Mouse (Mus musculus) E14TG2a.4 (cell line): Measurements from ENCODE around the gene Arhgap23.

ENCODE experiments used
- H3K27me3 ChIP-seq: 2 replicates; pipeline ENCODE4 v1.6.1; 2014; ENCODE audit warnings: low read length, control low read depth; ENCODE audit not compliant: insufficient read depth
- H3K36me3 ChIP-seq: 2 replicates; pipeline ENCODE4 v1.6.1; 2014; ENCODE audit warnings: low read length, control low read depth; ENCODE audit not compliant: insufficient read depth
- H3K4me1 ChIP-seq: replicated peaks from 2 replicates; pipeline ENCODE4 v1.6.1; 2014; ENCODE audit warnings: low read depth, low read length, control low read depth
- H3K4me3 ChIP-seq: replicated peaks from 2 replicates; pipeline ENCODE4 v1.5.1; 2014; ENCODE audit warnings: mild to moderate bottlenecking, low read length
- H3K9me3 ChIP-seq: 2 replicates; pipeline ENCODE4 v1.6.1; 2014; ENCODE audit warnings: low read length, control low read depth
- CTCF ChIP-seq: conservative IDR thresholded peaks from 2 replicates; pipeline ENCODE4 v1.5.1; 2014; ENCODE audit warnings: low read length
- NANOG ChIP-seq: IDR thresholded peaks from 2 replicates; pipeline ENCODE4 v1.6.1; 2014; ENCODE audit warnings: borderline replicate concordance, low read length, mixed read lengths
- POU5F1 ChIP-seq: IDR thresholded peaks from 2 replicates; pipeline ENCODE4 v1.6.1; 2014; ENCODE audit warnings: low read length, borderline replicate concordance

Arhgap23 gene

GRCm38 (mm10) chr11:97491640-97492039, 76.3 kb downstream of the Arhgap23 start:
- Histone ChIP-seq H3K4me3 (no peak overlapping the region), H3K27me3 (no peaks in the 10 kb centered on the region), H3K9me3 (no peaks in the 10 kb centered on the region), H3K4me1 (peaks cover 57% of the 10 kb centered on the region), H3K36me3 (peaks cover 77% of the 10 kb centered on the region)
- TF ChIP-seq CTCF (no peak), NANOG (no peak), POU5F1 (no peak)

DNA sequence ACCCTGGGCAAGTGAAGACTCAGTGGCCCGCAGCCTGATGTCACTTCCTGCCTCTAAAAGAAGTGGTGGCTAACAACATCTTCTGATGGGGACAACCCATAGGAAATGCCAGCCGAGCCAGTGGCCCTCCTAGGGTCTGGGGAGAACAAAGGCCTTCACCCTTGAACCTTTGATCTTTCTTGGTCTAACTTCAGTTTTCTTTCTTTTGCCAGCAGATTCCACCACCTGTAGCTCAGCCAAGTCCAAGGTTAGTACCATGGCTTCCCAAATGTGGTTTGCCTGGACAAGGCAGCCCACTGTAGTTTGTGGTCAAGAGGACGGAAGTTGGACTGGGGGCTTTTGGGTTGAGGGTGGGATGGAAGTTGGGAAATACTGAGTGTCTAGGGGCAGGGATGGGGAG, 77.5 kb downstream of the Arhgap23 start:
- H3K27me3 ChIP-seq: peaks cover 5% of the 10 kb centered on the region; the same call in 1 of the 2 replicates
- H3K9me3 ChIP-seq: no peaks in the 10 kb centered on the region
- H3K36me3 ChIP-seq: peaks cover 77% of the 10 kb centered on the region
- TF ChIP-seq POU5F1: no peak
- no peak for TF ChIP-seq CTCF
- no peak for TF ChIP-seq NANOG
- H3K4me1 ChIP-seq: peaks cover 54% of the 10 kb centered on the region
- H3K4me3 ChIP-seq: no peak overlapping the region

DNA sequence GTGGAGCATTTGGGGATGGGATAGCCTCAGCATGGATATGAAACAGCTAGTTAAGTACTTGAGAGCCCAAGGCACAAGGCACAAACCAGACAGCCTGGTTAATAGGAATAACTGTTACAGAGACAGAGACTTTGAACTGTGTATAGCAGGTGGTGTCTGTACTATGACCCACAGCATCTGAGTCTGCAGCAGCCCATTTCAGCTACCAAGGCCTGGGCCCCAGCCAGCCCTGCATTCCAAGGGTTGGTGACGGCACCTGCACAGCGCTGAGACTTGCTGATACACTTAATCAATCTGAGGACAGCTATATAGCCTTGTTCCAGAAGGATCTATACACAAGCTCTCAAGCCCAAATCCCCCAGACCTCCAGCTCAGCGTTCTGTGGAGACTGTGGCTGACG, 82.2 kb downstream of the Arhgap23 start:
- TF ChIP-seq NANOG (no peak), CTCF (no peak), POU5F1 (no peak)
- Histone ChIP-seq H3K9me3 (no peaks in the 10 kb centered on the region), H3K4me1 (peaks cover 44% of the 10 kb centered on the region), H3K4me3 (no peak overlapping the region), H3K36me3 (peaks cover 58% of the 10 kb centered on the region), H3K27me3 (peaks cover 43% of the 10 kb centered on the region)

- TF ChIP-seq POU5F1 (no peak), CTCF (no peak), NANOG (no peak)
- Histone ChIP-seq H3K27me3 (peaks cover 45% of the 10 kb centered on the region), H3K36me3 (peaks cover 35% of the 10 kb centered on the region), H3K4me3 (peak within 1 kb of the TSS; percentile 77), H3K4me1 (peaks cover 42% of the 10 kb centered on the region), H3K9me3 (no peaks in the 10 kb centered on the region)
These were observed 84.8 kb downstream of the Arhgap23 start, which contains the start of gene 4933428G20Rik for GRCm38 (mm10) chr11:97499865-97500719. Gene 4933428G20Rik (minus strand): TSS chr11:97500340.

DNA sequence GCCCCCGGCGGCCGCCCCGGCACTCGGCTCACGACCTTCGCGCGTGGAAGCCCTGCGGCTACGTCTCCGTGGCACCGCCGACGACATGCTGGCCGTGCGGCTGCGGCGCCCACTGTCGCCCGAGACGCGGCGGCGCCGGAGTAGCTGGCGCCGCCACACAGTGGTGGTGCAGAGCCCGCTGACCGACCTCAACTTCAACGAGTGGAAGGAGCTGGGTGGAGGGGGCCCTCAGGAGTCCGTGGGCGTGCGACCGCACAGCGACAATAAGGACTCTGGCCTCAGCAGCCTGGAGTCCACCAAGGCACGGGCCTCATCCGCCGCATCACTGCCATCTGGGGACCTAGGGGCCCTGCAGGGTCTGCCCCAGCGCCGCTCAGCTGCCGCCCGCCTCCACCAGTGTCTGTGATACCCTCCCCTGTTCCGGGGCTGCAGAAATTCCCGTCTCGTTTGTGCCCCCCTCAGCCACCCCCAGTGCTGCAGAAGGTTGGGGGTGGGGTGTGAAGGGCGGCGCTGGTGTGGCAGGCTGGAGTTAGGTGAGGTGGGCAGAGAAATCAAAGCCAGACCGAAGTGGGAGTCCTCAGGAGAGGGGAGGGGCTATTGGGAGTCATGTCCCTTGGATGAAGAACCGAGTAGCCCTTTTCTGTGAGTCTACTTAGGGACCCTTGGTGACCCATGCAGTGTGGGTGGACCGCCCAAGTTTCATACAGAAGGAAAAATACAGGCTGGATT, 85.6 kb downstream of the Arhgap23 start:
- peaks cover 30% of the 10 kb centered on the region for H3K36me3 ChIP-seq
- H3K4me3 ChIP-seq: peak overlapping the region; percentile 77
- peaks cover 42% of the 10 kb centered on the region for H3K4me1 ChIP-seq
- TF ChIP-seq POU5F1: no peak
- TF ChIP-seq NANOG: no peak
- TF ChIP-seq CTCF: no peak
- peaks cover 50% of the 10 kb centered on the region for H3K27me3 ChIP-seq
- no peaks in the 10 kb centered on the region for H3K9me3 ChIP-seq

DNA sequence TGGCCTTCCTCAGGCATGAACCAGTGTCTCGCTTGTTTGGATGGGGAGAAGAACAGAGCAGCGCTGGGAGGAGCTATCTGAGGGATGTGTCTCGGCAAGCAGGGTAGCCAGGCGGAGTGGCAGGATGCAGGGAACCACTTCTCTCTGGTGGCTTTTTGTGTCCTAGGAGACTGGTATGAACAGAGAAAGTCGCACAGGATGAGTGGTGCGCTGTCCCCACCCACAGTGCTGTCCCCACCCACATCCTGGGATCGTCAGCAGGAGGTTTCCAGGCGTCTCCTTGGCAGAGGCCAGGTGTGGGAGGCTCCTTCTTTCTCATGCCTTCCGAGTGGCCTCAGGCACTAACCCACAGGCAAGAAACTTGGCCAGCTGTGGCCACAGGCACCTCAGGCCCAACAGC, 87.0 kb downstream of the Arhgap23 start:
- peak overlapping the region; percentile 24; the same call in 1 of the 2 replicates for H3K4me3 ChIP-seq
- H3K36me3 ChIP-seq: peaks cover 18% of the 10 kb centered on the region
- H3K9me3 ChIP-seq: no peaks in the 10 kb centered on the region
- peaks cover 54% of the 10 kb centered on the region for H3K4me1 ChIP-seq
- peaks cover 47% of the 10 kb centered on the region for H3K27me3 ChIP-seq
- TF ChIP-seq NANOG (no peak), POU5F1 (no peak), CTCF (no peak)

- Histone ChIP-seq H3K4me1 (peaks cover 58% of the 10 kb centered on the region), H3K36me3 (peaks cover 13% of the 10 kb centered on the region), H3K4me3 (peak overlapping the region; percentile 24; the same call in 1 of the 2 replicates), H3K9me3 (no peaks in the 10 kb centered on the region), H3K27me3 (peaks cover 45% of the 10 kb centered on the region)
- TF ChIP-seq CTCF (no peak), POU5F1 (no peak), NANOG (no peak)
These were observed 87.5 kb downstream of the Arhgap23 start for GRCm38 (mm10) chr11:97502846-97503245.

- Histone ChIP-seq H3K4me1 (peaks cover 71% of the 10 kb centered on the region), H3K4me3 (no peak overlapping the region), H3K27me3 (peaks cover 16% of the 10 kb centered on the region), H3K9me3 (no peaks in the 10 kb centered on the region), H3K36me3 (0 out of 2 replicates have a peak, but pooled peaks cover 3% of the 10 kb centered on the region)
- TF ChIP-seq POU5F1 (no peak), NANOG (no peak), CTCF (no peak)
These were observed 90.5 kb downstream of the Arhgap23 start for GRCm38 (mm10) chr11:97505784-97506183.

DNA sequence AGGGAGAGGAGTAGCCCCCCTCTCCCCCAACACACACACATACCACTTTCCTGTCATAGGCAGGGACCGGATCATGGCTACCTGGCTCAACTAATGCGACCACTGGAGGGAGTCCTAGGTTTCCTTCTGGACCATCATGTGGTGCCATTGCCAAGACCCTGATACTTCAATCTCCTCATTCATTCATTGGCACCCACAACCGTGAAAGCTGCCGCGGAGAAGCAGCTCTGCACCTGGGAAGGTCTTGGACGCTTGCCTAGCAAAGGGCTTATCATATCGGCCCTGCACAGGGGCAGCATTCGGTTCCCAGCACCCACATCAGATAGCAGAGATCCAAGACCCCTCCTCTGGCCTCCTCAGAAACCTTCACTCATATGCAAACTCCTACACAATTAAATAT, 91.0 kb downstream of the Arhgap23 start:
- H3K27me3 ChIP-seq: peaks cover 10% of the 10 kb centered on the region
- no peaks in the 10 kb centered on the region for H3K9me3 ChIP-seq
- H3K4me3 ChIP-seq: no peak overlapping the region
- TF ChIP-seq NANOG (no peak), POU5F1 (no peak), CTCF (peak; percentile 5; the same call in 1 of the 2 replicates)
- H3K36me3 ChIP-seq: no peaks in the 10 kb centered on the region
- H3K4me1 ChIP-seq: peaks cover 71% of the 10 kb centered on the region
